Mouse (Mus musculus): Measurements from ENCODE around the gene Urah.

Gene Urah

DNA sequence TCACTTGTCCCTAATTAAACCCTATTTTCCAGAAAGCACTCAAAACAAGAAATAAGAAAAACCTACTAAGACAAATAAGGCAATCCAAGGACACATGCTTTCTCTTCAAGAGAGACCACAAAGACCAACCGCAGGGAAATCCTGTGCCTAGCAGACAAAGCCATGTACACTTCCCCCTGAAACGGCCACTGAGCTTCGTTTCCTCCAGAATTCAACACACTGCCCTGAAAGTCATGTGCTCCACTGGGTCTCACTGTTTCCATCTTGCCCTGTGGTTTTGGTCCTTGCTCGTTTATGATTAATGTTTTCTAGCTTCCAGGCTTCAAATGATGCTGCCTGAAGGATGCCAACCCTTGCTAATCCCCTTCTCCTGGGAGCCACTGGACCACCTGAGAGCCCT is 39.4 kb downstream of the Urah start:
- CTCF ChIA-PET, result no interaction called here

GRCm38 (mm10) chr7:140877364-140877763 is 42.5 kb downstream of the Urah start:
- CTCF ChIA-PET, result no interaction called here

DNA sequence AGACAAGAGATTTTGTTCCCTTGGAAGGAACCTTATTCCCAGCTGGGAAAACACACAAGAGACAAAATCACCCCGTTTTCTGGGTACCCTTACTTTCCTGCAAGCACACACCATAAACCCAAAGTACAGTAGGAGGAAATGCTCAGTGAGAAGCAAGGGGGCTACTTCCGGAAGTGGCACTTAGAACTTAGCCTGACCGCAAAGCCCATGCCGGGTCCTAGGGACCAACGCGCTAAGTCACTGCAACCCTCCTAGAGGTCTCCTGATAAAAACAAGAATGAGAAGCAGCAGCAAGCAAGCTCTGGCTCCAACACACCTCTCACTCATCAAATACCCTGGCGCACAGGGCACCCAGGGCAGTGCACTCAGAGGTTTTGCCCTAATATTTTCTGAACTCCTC is 44.5 kb downstream of the Urah start:
- CTCF ChIA-PET, result no interaction called here

DNA sequence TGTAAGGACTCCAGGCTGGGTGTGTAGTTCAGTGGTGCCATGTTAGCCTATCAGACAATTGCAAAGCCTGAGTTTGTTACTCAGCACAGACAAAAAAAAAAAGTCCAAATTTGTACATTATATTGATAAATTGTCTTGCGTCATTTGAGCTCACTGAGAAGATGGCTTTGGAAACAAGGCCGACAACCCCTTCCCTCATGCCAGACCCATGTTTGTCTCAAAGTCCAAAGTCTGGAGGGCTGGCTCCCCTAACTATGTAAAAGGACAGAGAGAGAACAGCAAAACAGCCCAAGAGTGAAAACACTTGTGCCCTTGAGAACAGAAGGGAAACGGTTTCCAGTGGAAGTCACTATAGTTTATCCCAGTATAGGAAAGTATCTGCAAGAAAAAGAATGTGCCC is 45.6 kb downstream of the Urah start:
- CTCF ChIA-PET, result no interaction called here

GRCm38 (mm10) chr7:140880865-140881515 is 46.2 kb downstream of the Urah start:
- CTCF ChIA-PET, result no interaction called here

DNA sequence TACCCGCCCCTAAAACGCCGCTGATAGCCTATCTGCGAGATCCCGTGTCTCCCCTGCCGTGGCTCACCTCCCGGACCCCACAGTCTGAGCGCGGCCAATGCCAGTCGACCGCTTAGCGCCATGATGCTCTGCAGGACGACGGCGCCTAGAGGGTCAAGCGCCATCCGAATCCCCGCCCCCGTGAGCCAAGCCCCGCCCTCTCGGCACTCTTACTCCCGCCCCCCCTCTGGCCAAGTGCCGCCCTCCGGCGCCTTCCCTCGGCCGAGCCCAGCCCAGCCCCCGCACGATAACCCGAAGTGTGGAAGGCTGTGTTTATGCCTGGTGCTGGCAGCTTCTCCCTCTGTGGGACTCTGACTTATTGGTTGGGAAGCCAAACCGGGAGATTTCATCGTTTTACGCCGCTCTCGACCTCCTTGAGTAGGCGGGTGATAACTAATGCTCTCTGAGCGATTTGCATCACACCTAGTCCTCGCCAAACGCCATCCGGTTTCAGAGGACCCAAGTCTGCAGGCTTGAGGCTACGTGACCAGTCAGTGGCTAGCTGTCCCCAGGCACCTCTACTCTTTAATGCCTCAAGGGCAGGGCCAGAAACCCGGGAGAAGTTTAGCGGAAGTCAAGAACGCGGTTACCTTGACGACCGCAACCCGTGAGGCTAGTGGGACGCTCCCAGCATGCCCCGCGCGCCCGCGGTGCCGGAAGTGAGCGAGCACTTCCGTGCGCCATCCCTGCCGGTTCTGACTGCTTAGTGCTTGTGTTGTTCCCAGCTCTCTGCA is 47.1 kb downstream of the Urah start, which contains the start of the genes Psmd13 and Sirt3:
Gene Psmd13, plus strand, starts transcription at position 273 of the 773 bp plus-strand sequence.
Gene Sirt3, minus strand, starts transcription at position 614 of the 773 bp plus-strand sequence.
- CTCF ChIA-PET, result no interaction called here

- CTCF ChIA-PET, result no interaction called here
Measured at GRCm38 (mm10) chr7:140882469-140882803, 47.6 kb downstream of the Urah start.
